Mouse (Mus musculus) urinary bladder, postnatal 4 days (tissue): ENCODE data around the gene Cog4.
"Not testable (repeated sequence)": the region's sequence is repeated elsewhere in the genome, so short reads cannot be mapped to it uniquely, and the experiment has no call there.

Experiments used
- DNase-seq, 2 experiments: peaks; one replicate each; pipeline ENCODE4 v3.0.0; 2021 to 2022; ENCODE audit warnings: low spot score in 2 of 2

Cog4 gene

DNA sequence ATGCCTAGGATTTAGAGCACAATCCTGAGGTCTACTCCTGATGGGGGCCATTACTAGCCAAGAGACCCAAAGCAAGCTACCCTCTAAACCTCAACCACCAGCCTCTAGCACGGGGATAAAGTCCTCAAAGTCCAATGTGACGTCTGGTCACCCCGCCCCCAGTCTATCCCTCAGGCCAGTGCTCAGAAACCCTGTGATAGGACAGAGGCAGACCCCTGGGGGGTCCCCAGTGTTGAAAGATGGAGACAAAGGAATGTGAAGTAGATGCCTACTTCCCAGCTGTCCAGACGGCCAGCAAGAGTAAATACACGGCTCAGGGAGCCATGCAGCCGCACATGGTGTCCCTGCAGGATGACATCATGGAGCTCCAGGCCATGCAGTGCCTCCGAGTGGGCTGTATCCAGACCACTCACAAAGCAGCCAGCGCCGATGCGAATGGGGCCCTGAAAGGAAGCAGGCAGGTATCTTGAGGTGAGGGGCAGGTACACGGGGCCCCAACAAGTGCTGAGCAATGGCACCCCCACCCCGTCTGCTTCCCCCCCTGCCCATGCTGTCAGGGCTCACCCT lies 43.6 kb downstream of the Cog4 start:
- DNase-seq, result no peak

DNA sequence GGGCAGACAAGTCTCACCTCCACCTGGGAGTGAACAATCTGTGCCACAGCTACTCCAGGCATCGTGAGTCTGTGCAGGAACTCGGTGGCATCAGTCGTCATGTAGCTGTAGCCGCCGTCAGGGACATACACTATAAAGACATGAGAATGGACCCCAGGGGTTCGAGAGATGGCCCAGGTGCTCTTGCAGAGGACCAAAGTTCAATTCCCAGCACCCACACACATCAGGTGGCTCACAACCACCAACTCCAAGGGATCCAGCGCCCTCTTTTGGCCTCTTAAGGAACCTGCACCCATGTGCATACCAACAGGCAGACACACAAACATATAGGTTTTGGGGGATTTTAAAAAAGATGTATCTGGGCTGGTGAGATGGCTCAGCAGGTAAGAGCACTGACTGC lies 45.6 kb downstream of the Cog4 start:
- no peak for DNase-seq

DNA sequence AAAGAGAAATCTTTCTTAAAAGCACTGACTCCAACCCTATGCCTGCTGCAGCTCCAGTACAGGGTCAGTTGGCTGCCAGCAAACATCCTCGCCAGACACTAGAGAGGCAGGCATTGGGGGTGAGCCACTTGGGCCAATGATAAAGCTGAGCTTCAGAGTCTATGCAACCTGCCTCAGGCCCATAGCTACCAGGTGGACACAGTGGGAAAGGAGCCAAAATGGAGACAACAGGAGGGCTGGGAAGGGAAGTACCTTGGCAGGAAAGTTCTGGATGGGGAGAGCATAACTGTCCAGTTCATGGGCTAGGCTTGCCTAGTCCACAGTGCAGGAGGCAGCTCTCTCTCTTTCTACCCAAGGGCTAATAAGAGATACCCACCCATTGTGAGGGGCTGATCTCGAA lies 46.5 kb downstream of the Cog4 start:
- no peak for DNase-seq

DNA sequence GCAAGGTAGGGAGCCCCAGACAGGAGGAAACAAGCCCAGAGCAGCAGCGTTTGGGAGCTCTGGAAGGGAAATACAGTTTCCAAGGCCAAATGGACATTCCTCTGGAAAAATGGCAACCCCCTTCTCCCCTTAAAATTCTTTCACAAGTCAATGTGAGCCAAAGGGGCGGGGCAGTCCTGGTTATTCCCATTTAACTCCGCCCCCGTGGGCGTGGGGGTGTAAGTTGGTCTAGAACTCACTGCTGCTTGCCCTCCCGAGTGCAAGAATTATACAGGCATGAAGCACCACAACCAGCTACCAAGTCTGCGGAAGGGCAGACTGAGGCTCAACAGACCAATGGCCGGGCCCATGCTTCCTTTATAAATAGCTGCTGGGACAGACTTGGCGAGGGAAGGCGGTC lies 48.5 kb downstream of the Cog4 start:
- no peak for DNase-seq

DNA sequence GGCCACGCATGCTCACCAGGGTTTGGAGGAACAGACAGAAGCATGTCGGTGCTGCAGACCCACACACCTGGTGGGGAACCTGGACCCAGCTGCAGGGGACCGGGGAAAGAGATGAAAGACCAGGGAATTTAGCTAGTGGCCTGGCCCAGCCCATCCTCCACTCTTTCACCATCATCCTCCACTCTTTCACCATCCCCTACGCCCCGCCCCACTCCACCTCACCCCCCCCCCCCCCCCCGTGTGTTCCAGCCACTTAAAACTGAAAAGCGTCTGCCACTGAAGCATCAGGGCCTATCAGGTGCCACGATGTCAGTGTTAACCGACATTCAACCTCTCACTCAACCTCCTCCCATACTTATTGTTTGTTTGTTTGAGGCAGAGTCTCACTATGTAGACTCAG lies 48.9 kb downstream of the Cog4 start:
- DNase-seq, result no peak

DNA sequence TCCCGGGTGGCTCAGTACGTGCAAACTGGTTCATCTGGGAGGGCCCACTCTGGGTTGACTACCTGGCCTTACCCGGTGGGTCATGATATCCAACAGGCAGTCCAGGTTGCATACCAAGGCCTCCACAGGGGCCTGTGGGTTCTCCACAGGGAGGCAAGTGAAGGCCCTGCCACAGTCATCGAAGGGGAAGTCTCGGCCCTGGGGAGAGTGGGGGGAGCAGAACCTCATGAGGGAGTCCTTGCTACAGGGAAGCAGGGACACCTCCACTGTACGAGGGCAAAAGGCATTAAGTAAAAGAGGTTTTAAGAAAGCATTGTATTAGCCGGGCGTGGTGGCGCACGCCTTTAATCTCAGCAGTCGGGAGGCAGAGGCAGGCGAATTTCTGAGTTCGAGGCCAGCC lies 49.4 kb downstream of the Cog4 start:
- DNase-seq, result no peak

DNA sequence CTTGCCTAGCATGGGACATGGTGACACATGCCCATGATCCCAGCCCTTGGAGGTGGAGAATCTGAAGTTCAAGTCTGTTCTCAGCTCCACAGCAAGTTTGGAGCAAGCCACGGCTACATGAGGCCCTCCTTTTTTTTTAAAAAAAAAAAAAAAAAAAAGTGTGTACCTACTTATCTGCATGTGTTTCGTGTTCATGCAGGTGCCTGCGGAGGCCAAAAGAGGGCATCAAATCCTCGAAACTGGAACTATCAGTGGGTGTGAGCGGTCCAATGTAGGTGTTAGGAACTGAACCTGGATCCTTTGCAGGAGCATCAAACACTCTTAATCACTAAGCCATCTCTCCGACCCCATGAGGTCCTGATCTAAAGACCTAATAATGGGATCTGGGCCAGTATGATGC lies 51.1 kb downstream of the Cog4 start:
- no peak for DNase-seq

DNA sequence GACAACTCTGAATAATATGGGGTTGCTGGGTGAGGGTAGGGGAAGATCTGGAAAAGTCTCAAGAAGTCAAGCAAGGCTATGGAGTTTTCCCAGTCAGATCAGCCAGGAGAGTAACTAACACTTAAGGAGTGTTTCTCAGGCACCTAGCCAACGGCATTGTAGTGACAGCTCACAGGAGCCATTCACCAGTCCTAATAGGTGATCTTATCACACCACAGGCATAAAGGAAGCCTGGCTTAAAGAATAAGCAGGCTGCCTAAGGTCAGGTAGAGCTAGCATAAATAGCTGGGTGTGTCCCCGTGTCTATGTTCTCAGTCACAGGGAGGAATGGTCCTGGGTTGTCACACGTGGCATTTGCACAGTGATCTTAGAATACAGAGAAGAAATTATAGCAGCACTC lies 54.7 kb downstream of the Cog4 start:
- DNase-seq, result no peak

DNA sequence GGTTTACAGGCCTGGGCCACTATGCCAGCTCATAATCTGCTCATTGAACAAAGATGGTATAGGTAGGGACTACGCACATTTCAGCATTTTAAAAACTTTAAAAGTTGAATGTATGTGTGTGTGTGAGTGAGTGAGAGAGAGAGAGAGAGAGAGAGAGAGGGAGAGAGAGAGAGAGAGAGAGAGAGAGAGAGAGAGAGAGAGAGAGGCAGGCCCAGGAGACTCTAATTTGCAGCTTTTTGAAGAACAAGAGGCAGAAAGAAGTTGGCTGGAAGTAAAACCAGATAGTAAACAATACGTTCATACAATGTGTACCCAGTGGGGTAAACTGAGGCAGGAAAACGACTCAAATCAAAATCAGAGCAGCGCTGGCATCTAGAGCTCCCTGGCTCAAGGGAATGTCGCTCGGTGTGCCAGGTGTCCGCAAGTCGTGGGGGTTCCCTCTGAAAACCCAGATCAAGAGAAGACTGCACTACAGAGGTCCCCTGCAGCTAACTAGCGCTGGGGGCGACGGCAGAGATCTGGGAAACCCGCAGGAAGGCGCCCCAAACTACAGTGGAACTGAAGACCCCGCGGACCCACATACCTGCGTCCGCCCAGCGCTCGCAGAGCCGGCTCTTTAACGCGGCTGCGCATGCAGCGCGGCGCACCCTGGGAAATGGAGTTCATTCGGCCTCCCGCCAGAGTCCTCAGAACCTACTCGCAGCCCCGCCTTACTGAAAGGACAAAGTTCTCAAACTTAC lies 55.6 kb downstream of the Cog4 start, which contains the start of gene Fuk:
Fuk (minus strand) TSS at position 650 of the 740 bp plus-strand sequence.
- DNase-seq, result peak; percentile 71 to 79

DNA sequence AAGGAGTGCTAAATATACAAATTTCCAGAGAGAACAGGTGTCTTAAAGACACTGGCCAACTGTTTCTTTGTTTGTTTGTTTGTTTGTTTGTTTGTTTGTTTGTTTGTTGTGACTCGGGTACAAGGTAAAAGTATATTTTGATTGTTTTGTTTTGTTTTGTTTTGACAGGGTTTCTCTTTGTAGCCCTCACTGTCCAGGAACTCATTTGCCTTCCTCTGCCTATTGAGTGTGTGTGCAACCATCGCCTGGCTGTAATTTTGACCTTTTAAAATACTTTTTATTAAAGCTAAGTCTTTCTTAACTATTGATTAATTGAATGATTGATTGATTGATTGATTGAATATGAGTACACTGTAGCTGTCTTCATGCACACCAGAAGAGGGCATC lies 56.2 kb downstream of the Cog4 start:
- DNase-seq, result no peak

DNA sequence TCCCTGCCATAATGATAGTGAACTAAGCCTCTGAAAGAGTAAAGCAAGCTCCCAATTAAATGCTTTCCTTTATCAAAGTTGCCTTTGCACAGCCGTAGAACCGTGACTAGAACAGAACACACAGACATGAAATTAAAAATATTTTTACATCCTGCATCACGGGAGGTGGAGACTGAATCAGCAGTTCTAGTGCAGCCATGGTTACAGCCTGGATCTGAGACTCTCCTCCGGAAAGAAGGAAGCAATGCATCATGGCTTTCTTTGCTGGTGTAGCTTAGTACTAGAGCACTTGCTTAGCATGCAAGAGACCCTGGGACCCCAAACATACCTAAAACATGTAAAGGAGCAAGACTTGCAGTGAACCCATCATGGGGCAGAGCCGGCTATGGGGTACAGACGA lies 59.0 kb downstream of the Cog4 start:
- DNase-seq, result no peak

DNA sequence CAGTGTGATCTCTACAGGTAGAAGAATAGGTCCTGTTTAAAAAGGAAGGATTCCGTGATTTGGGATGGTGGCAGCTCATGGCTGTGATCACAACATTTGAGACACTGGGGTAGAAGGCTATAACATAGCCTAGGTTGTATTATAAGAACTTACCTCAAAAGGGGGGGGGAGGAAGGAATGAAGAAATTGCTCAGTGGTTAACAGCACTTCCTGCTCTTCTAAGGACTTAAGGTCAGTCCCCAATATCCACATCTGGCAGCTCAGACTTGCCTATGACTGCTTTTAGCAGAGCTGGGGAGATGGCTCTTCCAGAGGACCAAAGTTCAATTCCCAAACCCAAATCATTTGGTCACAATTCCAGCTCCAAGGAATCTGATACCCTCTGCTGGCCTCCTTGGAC lies 60.3 kb downstream of the Cog4 start:
- DNase-seq, result no peak

DNA sequence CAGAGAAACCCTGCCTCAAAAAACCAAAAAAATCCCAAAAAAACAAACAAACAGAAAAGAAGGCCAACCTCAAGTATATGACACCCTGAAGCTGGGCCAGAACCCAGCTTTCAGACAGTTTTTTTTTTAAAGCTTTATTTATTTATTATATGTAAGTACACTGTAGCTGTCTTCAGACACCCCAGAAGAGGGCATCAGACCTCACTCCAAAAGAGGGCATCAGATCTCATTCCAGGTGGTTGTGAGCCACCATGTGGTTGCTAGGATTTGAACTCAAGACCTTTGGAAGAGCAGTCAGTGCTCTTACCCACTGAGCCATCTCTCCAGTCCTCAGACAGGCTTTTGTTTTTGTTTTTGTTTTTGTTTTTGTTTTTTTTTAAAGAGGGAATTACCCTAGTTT lies 63.5 kb downstream of the Cog4 start:
- DNase-seq, result not testable (repeated sequence)

DNA sequence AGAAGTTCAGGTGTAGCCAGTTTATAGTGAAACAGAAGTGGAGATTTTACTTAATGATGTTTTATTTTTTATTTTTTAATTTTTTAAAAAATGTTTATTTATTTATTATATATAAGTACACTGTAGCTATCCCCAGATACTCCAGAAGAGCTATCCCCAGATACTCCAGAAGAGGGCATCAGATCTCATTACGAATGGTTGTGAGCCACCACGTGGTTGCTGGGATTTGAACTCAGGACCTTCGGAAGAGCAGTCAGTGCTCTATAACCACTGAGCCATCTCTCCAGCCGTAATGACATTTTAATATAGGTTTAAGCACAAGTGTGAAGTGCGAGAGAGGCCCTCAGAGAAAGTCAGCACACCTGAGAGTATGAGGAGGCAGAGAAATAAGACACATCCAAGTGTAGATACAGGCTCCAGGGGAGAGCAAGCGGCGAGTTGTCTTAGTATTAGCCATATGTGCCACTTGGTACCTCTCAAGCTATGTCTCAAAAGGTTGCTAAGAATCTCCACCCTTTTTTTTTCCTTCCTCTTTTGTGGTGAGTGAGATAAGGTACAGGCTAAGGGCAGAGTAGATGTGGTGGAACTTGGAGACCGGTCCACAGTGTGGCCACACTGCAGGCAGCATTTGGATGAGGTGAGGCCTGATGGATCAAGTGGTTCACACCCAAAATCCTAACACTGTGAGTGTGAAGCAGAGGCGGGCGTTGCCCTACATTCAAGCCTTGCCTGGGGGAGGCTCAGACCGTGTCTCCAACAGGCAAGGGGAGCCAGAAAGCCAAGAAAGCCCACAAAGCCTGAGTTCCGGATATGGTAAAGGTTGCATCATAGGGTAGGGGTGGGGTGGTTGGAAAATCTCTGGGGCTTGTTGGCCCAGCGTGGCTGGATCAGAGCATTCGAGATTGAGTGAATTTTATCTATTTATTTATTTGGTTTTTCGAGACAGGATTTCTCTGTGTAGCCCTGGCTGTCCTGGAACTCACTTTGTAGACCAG lies 65.5 kb downstream of the Cog4 start:
- DNase-seq, result no peak

DNA sequence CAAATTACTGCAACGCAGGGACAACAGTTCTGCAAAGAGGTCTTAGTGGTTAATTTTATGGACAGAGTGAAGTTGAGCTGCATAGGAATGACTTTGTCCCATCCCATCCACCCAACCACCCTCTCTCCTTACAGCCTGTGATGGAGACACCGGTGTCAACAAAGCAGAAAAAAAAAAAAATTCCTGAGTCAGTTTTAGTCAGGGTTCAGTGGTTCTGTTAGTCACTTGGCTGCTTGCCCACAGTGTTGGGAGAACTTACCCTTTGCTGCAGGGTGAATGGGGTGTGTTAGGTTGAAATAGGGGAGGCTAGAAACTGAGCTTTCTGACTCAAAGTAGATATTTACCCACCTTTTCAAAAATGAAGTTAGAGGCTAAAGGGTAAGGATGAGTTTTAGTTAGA lies 71.0 kb downstream of the Cog4 start:
- DNase-seq, result no peak

DNA sequence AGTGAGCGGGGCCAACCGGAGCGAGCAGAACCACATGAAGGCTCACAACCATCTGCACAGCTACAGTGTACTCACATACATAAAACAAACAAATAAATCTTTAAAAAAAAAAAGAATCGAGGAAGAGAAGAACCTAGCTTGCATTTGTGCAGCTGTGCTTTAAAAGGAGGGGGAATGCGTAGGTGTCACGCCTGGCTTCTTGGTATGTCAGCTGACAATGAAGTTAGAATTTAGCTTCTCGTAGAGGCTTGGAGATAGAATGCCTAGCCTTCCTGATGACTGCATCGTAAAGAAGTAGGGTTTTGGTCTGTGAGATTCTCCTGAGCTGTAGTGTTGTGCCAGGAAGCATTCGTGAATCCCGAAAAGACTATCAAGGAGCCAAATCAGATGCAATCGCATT lies 71.6 kb downstream of the Cog4 start:
- no peak for DNase-seq

DNA sequence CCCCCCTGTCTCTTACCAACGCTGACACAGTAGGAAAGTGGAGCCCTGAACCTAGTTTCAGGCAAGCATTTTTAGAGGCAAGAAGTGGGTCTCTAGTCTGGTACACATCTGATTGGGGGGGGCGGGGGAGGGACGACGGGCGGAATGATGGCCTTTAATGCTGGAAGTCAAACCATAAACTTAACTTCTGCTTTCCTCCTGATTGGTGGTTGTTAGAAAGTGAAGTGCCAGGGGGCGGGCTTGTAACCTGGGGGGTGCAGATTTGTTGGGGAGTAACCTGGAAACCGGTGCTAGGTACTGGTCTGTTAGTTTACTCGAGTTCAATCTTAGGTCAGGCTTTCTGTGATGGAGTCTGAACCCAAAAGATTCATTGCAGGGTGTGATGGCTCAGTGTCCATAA lies 72.1 kb downstream of the Cog4 start:
- DNase-seq, result no peak

DNA sequence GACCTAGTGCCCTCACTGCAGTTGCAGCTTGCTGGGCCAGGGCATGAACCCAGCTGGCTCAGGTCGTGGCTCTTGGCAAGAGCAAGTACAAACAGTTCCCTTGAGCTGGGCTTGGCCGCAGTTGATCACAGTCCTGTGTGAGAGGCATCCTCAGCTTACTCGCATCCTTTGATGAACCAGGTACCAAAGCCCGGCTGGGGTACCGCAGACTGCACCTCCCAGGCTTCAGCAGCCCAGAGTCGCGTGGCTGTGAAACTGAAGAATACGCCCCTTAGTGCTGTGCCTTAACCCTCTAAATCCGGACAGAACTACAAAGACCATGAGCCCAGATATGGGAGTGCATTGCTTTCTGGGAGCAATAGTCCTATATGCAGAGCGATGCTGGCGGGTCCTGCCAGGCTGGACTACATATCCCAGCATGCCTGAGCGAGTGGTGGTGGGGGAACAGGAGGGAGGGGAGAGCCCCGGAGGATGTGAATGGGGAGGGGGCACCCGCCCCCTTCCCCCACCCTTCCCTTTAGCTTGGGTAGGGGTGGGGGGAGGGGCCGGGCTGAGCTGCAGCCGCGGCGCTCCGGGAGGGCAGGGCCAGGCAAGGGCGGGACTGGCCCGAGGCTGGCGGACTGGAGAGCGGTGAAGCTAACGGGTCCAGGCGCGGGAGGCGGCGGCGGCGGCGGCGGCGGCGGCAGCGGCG lies 73.1 kb downstream of the Cog4 start, which contains the start of gene St3gal2:
St3gal2 (plus strand) TSS at position 582 of the 691 bp plus-strand sequence.
- peak; percentile 82 to 84 for DNase-seq

DNA sequence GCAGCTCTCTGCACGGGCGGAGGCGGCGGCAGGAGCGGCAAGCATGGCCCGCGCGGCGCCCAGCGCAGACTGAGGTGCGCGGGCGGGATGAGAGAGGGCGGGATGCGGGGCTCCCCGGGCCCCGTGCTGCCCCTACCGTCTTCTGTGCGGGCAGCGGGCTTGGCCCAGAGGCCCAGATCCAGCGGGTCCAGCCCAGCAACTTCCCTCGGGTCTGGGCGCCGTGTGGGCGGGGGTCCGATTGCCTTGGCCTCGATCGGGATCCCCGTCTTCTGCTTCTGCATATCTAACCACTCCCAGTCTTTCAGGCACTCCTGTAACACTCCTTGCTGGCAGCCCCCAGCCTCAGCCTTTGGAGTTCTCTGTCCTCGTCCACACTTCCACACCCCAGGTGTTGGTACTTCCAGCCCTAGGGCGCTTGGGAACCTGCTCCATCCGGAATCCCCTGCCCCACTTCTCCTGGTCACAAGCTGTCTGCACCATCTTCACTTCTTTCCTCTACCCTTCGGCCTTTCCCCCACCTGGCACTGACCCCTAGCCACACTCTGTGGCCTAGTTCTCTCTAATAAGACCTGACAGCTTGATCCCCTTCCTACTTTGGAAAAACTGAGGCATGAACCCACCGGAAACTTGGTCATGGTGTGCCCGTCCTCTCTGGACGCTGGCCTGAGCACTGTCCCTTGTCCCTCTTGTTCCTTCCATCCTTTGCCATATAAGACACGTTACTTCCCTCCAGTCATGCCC lies 73.8 kb downstream of the Cog4 start:
- no peak for DNase-seq

DNA sequence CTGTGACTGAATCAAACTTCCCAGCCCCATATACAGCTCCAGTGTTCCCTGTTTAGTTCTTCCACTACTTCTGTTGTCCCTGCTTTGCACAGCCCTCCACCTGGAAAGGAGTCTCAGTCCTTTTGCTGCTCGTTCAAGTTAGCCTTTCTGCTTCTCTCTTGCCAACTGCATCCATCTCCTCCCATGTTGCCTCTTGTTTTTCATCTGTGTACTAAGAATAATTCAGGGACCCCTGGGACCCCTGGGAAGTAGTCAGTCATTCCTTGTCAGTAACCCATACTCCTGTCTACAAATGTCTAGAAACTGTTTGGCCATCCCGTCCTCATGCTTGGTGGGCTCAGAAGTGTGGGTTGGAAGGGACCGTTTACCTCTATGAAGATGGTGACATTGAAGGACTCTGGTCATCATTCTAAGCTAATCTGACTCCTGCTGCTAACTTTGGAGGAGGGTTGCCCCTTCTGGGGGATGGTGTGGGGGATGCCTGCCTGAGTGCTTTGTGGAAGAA lies 74.4 kb downstream of the Cog4 start:
- DNase-seq, result no peak
